Mouse (Mus musculus) mesoderm, embryonic 11.5 days (tissue): ENCODE results near the gene Ednra.

ENCODE experiments used
- DNase-seq: peaks from one replicate; pipeline ENCODE4 v3.0.0-alpha.2; 2012; ENCODE audit warnings: low read depth, low spot score

Ednra gene

GRCm38 (mm10) chr8:77724046-77724930, at the start of gene Ednra:
Ednra (minus strand) TSS chr8:77724464.
- DNase-seq = peak; percentile 68

GRCm38 (mm10) chr8:77773831-77774230, 49.6 kb upstream of the Ednra start:
- no peak for DNase-seq

GRCm38 (mm10) chr8:77773256-77773655, 49.0 kb upstream of the Ednra start:
- DNase-seq = no peak

- DNase-seq = no peak
Measured at GRCm38 (mm10) chr8:77772210-77772886, 48.1 kb upstream of the Ednra start.

- DNase-seq = no peak
Measured at GRCm38 (mm10) chr8:77770966-77771365, 46.7 kb upstream of the Ednra start.

- no peak for DNase-seq
Measured at GRCm38 (mm10) chr8:77768916-77769315, 44.7 kb upstream of the Ednra start.

GRCm38 (mm10) chr8:77764253-77764652, 40.0 kb upstream of the Ednra start:
- DNase-seq = no peak

- no peak for DNase-seq
Measured at GRCm38 (mm10) chr8:77762967-77763366, 38.7 kb upstream of the Ednra start.

- DNase-seq = no peak
Measured at GRCm38 (mm10) chr8:77755441-77755840, 31.2 kb upstream of the Ednra start.

- DNase-seq = no peak
Measured at GRCm38 (mm10) chr8:77753796-77754195, 29.5 kb upstream of the Ednra start.

GRCm38 (mm10) chr8:77752041-77752440, 27.8 kb upstream of the Ednra start:
- DNase-seq = no peak

GRCm38 (mm10) chr8:77750407-77750806, 26.1 kb upstream of the Ednra start:
- DNase-seq = no peak

GRCm38 (mm10) chr8:77744476-77744875, 20.2 kb upstream of the Ednra start:
- DNase-seq = no peak

- no peak for DNase-seq
Measured at GRCm38 (mm10) chr8:77742395-77742794, 18.1 kb upstream of the Ednra start.

GRCm38 (mm10) chr8:77741050-77741777, 16.9 kb upstream of the Ednra start:
- no peak for DNase-seq

- DNase-seq = no peak
Measured at GRCm38 (mm10) chr8:77738419-77738818, 14.2 kb upstream of the Ednra start.

- no peak for DNase-seq
Measured at GRCm38 (mm10) chr8:77737327-77737726, 13.1 kb upstream of the Ednra start.

GRCm38 (mm10) chr8:77733792-77734191, 9.5 kb upstream of the Ednra start:
- DNase-seq = no peak

- DNase-seq = no peak
Measured at GRCm38 (mm10) chr8:77732964-77733363, 8.7 kb upstream of the Ednra start.

GRCm38 (mm10) chr8:77725406-77725805, 1.1 kb upstream of the Ednra start:
- no peak for DNase-seq

GRCm38 (mm10) chr8:77723534-77724045, 674 bp downstream of the Ednra start:
- DNase-seq = no peak

- no peak for DNase-seq
Measured at GRCm38 (mm10) chr8:77723018-77723417, 1.2 kb downstream of the Ednra start.
